ENCODE assay signal across 9 mouse cellular contexts in the genomic region with DNA sequence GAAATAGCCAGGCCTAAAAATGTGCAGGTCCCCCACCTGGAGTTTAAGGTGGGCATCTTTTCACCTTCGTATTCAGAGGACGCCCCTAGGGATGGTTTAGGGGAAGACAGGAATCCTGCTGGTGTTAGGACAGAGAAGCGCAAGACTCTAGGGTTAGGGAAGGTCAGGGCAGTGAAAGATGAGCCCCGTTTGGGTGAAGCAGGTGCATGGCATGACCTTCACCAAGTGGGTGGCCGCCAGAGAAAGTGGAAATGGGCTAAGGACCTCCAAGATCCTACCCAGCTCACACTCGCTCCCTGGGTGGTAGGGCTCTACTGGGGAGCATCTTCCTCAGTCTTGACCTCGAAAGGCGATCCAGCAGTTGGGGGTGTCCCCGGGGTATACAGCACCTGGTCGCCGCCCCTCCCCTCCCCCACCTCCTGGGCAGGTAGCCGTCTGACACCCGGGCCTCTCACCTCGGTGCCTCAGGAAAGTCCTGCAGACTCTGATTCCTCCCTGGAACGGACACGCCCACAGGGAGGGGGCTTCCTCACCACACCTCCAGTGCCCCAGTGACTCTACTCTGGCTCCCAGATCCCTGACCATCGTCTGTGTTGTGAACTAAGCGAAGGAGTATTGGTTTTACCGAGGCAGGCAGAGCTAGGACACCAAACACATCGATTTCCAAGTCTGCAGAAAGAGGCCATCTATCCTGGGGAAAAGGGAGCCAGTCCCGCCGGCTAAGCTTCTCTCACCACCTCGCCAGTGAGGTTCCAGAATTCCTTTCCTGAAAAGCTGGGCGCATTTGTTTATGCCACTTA. TPM values are rescaled to one million over a fixed set of nuclear protein-coding genes. Genes with fewer than 3 reads are reported as not detected.
DNase-seq lines count a peak whose midpoint lies in the region; ATAC-seq and TF ChIP-seq lines count a peak whose summit lies in the region.
"Had no signal": no experiment of that assay in that cellular context is flagged by ENCODE, and none has a peak within 500 bp of the region (broad histone marks: within the 10 kb centered on the region; RNA-seq: fewer than 3 reads in every experiment).

No protein-coding gene starts in this region.

- H3K9me3 ChIP-seq in embryonic facial prominence, embryonic 14.5 days (ENCODE audit: control insufficient read depth, low read length): no peaks in the 10 kb centered on the region
- H3K9me3 ChIP-seq in limb, embryonic 10.5 days (replicated peaks): no peaks in the 10 kb centered on the region
- no peaks in the 10 kb centered on the region for H3K9me3 ChIP-seq in neural tube, embryonic 15.5 days (replicated peaks)

- peak overlapping the region; percentile 49 for H3K9ac ChIP-seq in embryonic facial prominence, embryonic 14.5 days (ENCODE audit: low read depth, low read length)
- H3K9ac ChIP-seq in neural tube, embryonic 15.5 days (replicated peaks): no peak overlapping the region

- DNase-seq in lung, adult 2 months: peak; percentile 11
- DNase-seq in lung, postnatal 14 days: no peak
- no peak for DNase-seq in embryonic facial prominence, embryonic 14.5 days (ENCODE audit: low spot score)
- no peak for DNase-seq in limb, embryonic 10.5 days (ENCODE audit: low spot score)
- DNase-seq in thymus, adult 18-20 months: no peak
- no peak for DNase-seq in T-cell, adult 2 months (ENCODE audit: low spot score)
- DNase-seq in adrenal gland, postnatal 25 days: no peak
- DNase-seq: gastrocnemius, postnatal 10 days had no signal

- peaks cover 4% of the 10 kb centered on the region for H3K4me1 ChIP-seq in lung, adult 2 months (ENCODE audit: control insufficient read depth, insufficient read depth, low read length)
- peaks cover 14% of the 10 kb centered on the region; the same call in 1 of the 2 replicates for H3K4me1 ChIP-seq in embryonic facial prominence, embryonic 14.5 days (ENCODE audit: control insufficient read depth, insufficient read depth, low read length)
- H3K4me1 ChIP-seq in limb, embryonic 10.5 days: peaks cover 49% of the 10 kb centered on the region
- H3K4me1 ChIP-seq in neural tube, embryonic 15.5 days: peaks cover 11% of the 10 kb centered on the region; the same call in 1 of the 2 replicates

- H3K27me3 ChIP-seq in embryonic facial prominence, embryonic 14.5 days (replicated peaks; ENCODE audit: control insufficient read depth, insufficient read depth, low read length): no peaks in the 10 kb centered on the region
- peaks cover 20% of the 10 kb centered on the region for H3K27me3 ChIP-seq in limb, embryonic 10.5 days (ENCODE audit: low read depth, poor library complexity, severe bottlenecking)
- peaks cover 10% of the 10 kb centered on the region; the same call in 1 of the 2 replicates for H3K27me3 ChIP-seq in neural tube, embryonic 15.5 days (replicated peaks)

- peak overlapping the region; percentile 49 for H3K4me2 ChIP-seq in embryonic facial prominence, embryonic 14.5 days (ENCODE audit: low read depth, low read length)
- H3K4me2 ChIP-seq in neural tube, embryonic 15.5 days: peak overlapping the region; percentile 38

- no peak overlapping the region for H3K27ac ChIP-seq in embryonic facial prominence, embryonic 14.5 days (replicated peaks; ENCODE audit: low read depth, low read length)
- peak overlapping the region; percentile 72 for H3K27ac ChIP-seq in limb, embryonic 10.5 days
- no peak overlapping the region for H3K27ac ChIP-seq in neural tube, embryonic 15.5 days (replicated peaks)

- H3K4me3 ChIP-seq in lung, adult 2 months (replicated peaks; ENCODE audit: extremely low read depth, low read depth, low read length): no peak overlapping the region
- H3K4me3 ChIP-seq in embryonic facial prominence, embryonic 14.5 days (ENCODE audit: low read depth, low read length): peak overlapping the region; percentile 21
- peak overlapping the region; percentile 42 for H3K4me3 ChIP-seq in limb, embryonic 10.5 days
- no peak overlapping the region for H3K4me3 ChIP-seq in neural tube, embryonic 15.5 days (replicated peaks)

- no peak for ATAC-seq in embryonic facial prominence, embryonic 14.5 days (ENCODE audit: low read depth)
- ATAC-seq in neural tube, embryonic 15.5 days (ENCODE audit: low FRiP score): no peak

- WGBS in lung, adult 2 months: 17% methylated on average over 24 of the region's 24 CpGs
- WGBS in embryonic facial prominence, embryonic 14.5 days: 7% methylated on average over 22 of the region's 24 CpGs
- WGBS in limb, embryonic 10.5 days: 4% methylated on average over 24 of the region's 24 CpGs
- WGBS in neural tube, embryonic 15.5 days: 17% methylated on average over 24 of the region's 24 CpGs

- TF ChIP-seq POLR2A in lung, adult 2 months (IDR thresholded peaks at IDR 0.05; ENCODE audit: borderline replicate concordance, extremely low read depth, low read depth, low read length): no peak

- H3K36me3 ChIP-seq in embryonic facial prominence, embryonic 14.5 days (ENCODE audit: control insufficient read depth, insufficient read depth, low read length): no peaks in the 10 kb centered on the region
- no peaks in the 10 kb centered on the region for H3K36me3 ChIP-seq in limb, embryonic 10.5 days
- no peaks in the 10 kb centered on the region for H3K36me3 ChIP-seq in neural tube, embryonic 15.5 days

- no peak for TF ChIP-seq CTCF in lung, adult 2 months (IDR thresholded peaks at IDR 0.05; ENCODE audit: insufficient read depth, low read length)

RNA-seq across cellular contexts. Expression of a gene that starts 10.6 kb away (rescaled TPM):
- 14.4 and 17.9 TPM in 2 replicates for polyA plus RNA-seq in lung, adult 2 months (2012; rRNA removed)
- 11.4 and 11.8 TPM in 2 replicates for polyA plus RNA-seq in embryonic facial prominence, embryonic 14.5 days (2014; fragmentation: Nextera tagmentation; extraction: Ambion mirVana)
- polyA plus RNA-seq in limb, embryonic 10.5 days (2016; fragmentation: Nextera tagmentation; extraction: Ambion mirVana): 13.1 and 13.4 TPM in 2 replicates
- 6.1 and 6.3 TPM in 2 replicates for polyA plus RNA-seq in neural tube, embryonic 15.5 days (2015; fragmentation: Nextera tagmentation; extraction: Ambion mirVana)
- 42.0 and 43.5 TPM in 2 replicates for total RNA-seq in adrenal gland, postnatal 25 days (2021)

Comparison
In these comparisons a context has a peak if more than half of its experiments do, and no peak if none do; other contexts are left out.
1. H3K4me3 ChIP-seq: peak in embryonic facial prominence, embryonic 14.5 days (single experiment) and limb, embryonic 10.5 days (single experiment); none in lung, adult 2 months (single experiment) and neural tube, embryonic 15.5 days (single experiment).